Mouse (Mus musculus) ES-E14 (cell line): ENCODE measurements around the gene 1700001L19Rik.

ENCODE experiments used
- HCFC1 ChIP-seq: IDR thresholded peaks from 2 replicates; pipeline ENCODE4 v1.6.1; 2012; ENCODE audit warnings: low read length, inconsistent platforms, borderline replicate concordance; ENCODE audit not compliant: insufficient read depth
- MAFK ChIP-seq: IDR thresholded peaks from 2 replicates; pipeline ENCODE4 v1.6.1; 2014; ENCODE audit warnings: mild to moderate bottlenecking, low read depth, low read length, inconsistent platforms; ENCODE audit not compliant: insufficient read depth
- ZNF384 ChIP-seq: IDR thresholded peaks from 2 replicates; pipeline ENCODE4 v1.6.1; 2012; ENCODE audit warnings: low read depth, low read length, inconsistent platforms

- no peak for TF ChIP-seq HCFC1
- no peak for TF ChIP-seq ZNF384
- no peak for TF ChIP-seq MAFK
Observed at GRCm38 (mm10) chr13:68593797-68594196, 3.4 kb upstream of the 1700001L19Rik start.
